Mouse (Mus musculus) mouse trophoblast stem cell (cell line): ENCODE measurements around the gene Tmprss9.

Experiments
- in situ Hi-C, 2 experiments: fragments of 300-500 bp; cut with MseI, MboI; formaldehyde crosslinking; loops; 2 replicates in 1 of 2; 3 replicates in 1 of 2; pipeline ENCODE4 v1.15.1; 2025

Tmprss9 gene

GRCm38 (mm10) chr10:80880901-80881300 lies 9.3 kb downstream of the Tmprss9 start:
- in situ Hi-C loops: loop anchor here in 1 of 2 experiments (5.0 kb wide), 1 partner anchor 59 kb away; no protein-coding TSS in a partner anchor

DNA sequence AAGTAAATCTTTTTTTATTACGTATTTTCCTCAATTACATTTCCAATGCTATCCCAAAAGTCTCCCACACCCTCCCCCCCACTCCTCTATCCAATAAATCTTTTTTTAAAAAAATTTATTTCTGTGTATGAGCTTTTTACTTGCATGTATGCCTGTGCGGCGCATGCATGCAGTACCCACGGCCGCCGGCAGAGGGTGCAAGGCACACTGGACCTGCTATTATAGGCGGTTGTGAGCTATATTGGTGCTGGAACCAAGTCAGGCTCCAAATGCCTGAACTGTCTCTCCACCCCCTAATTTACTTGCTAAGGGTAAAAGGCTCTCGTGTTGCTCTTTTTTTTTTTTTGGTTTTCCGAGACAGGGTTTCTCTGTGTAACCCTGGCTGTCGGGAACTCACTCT lies 9.7 kb downstream of the Tmprss9 start:
- in situ Hi-C loops: loop anchor here in 1 of 2 experiments (5.0 kb wide), 1 partner anchor 59 kb away; no protein-coding TSS in a partner anchor

GRCm38 (mm10) chr10:80887181-80887580 lies 15.5 kb downstream of the Tmprss9 start:
- in situ Hi-C loops: no loop called here

DNA sequence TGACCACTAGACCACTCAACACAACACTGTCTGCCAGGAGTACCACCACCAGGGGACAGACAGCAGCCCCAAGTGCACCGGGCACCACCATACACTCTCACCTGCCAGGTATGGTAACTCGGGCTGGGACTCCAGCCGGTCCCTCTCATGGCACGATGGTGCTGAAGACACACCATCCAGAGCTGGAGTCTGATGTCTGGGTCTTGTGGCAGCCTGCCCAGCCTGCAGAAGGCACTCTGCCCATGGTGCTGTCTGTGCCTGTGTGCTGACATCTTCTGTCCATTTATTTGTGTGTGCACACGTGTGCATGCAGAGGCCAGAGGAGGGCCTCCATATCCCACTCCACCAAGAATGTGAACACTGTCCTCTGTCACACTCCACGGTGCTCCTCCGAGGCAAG lies 23.5 kb downstream of the Tmprss9 start:
- in situ Hi-C loops: no loop called here

DNA sequence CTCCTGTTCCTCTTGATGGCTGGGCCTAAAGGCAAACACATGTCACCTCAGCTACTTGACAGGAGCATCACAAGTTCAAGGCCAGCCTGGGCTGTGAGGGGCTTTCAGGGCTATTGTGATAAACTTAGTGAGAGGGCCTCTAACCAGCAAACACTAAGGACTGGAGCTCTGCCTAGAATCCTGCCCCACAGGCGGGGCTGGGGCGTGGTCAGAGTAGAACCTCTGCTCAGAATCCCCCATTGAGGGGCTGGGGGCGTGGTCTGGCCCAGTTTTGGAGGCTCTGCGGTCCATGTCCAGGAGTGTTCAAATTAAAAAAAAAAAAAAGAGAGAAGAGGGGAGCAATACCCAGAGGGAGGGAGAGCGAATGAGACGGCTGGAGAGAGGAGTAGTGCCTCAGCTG lies 24.0 kb downstream of the Tmprss9 start:
- in situ Hi-C loops: no loop called here

GRCm38 (mm10) chr10:80896581-80897485 lies 25.2 kb downstream of the Tmprss9 start:
- in situ Hi-C loops: no loop called here

GRCm38 (mm10) chr10:80897861-80898510 lies 26.3 kb downstream of the Tmprss9 start:
- in situ Hi-C loops: no loop called here

GRCm38 (mm10) chr10:80899074-80899473 lies 27.4 kb downstream of the Tmprss9 start:
- in situ Hi-C loops: no loop called here

DNA sequence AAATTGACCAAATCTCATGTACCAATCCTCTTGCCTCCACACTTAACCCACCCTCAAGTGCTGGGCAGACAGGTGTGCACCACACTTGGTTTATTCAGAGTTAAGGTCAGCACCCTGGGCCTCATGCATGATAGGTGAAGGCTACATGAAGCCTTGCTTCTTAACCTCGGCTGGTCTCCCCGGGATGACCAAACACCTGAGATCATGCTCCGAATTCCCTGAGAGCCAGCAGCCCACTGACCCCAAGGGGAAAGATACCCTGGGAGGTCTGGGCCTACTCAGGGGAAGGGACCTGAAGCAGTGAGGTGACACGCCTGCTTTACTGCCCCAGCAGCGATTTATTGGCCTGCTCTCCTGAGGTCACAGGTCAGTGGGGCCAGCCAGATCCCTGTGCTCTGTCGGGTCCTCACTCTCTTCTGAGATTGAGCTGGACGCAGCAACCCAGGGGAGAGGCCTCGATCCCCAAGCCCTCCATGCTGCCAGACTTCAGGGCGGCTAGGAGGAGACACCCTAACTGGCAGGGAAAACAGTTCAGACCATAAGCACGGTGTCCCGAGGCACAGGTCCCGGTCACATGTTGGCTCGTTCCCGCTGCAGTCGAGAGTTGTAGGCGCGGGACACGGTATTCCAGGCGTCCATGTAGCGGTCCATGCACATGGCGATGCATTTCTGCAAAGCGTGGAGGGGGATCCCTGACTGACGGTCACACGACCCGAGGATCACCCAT lies 28.1 kb downstream of the Tmprss9 start:
- in situ Hi-C loops: no loop called here

- in situ Hi-C loops: no loop called here
Measured at GRCm38 (mm10) chr10:80900318-80901247, 28.9 kb downstream of the Tmprss9 start, which contains the start of gene Timm13. TSS of gene Timm13 (minus strand) at chr10:80900969.

DNA sequence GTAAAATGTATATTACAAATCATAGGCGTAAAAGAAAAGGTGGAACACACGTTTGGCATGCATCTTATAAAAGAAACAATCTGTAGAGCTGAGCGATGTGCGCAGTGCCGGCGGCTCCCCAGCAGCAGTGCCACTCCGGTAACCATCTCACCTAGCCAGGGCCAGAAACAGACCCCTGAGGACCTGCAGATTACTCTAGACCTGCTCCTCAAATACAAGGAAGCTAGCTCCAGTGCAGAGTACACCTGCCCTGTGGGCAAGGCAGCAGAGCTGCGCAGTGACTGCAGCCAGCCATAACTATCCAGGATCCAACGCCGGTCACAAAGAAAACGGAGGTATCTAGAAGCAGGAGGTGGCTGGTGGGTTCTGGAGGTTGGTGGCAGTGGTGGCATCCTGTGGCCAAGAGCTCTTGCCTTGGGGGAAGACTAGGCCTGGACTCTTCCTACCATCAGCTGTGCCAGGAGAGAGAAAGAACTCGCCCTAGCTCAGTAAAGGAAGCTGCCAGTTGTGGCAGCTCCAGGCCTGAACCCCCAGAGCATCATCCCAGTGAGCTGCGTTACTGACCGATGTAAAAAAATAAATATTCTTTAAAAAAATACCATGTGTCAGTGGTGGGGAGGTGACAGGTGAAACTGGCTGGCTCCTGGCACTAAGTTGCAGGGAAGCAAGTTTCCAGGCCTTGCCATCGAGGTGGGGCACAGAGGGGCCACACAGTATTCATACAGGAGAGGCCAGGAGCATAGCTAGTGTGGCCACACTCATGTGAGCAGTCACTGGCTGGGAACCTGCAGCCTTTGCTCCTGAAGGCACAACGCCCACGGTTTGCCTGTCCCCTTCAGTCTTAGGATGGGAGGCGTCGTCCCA lies 30.0 kb downstream of the Tmprss9 start:
- in situ Hi-C loops: no loop called here

DNA sequence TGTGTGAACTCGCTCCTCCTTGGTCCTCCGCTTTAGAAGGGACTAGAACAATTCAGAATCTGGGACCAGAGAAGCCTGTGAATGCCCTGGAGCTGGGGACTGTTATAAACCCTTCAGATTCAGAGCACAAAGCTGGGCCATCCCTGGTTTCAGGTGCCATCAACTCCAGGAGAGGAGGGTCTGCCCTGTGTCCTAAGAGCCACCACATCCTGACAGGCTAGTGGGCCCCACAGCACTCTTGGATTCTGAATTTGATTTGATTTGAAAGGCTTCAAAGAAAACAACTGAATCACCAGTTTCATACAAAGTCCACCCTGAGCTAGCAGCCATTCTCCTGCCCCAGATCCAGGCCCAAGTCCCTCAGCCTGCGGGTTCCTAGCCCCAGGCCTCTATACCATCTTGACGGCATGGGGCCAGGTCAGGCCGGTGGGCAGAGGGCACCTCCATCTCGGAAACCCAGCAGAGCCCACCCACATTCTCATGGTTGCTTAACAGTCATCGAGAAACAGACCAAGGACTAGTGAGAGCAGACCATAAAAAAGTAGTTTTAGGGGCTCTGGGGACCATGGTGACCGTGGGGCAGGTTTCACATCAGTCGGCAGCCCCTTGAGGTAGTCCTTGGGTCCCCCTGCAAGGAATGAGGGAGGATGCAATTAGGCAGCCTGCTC lies 30.8 kb downstream of the Tmprss9 start:
- in situ Hi-C loops: no loop called here

DNA sequence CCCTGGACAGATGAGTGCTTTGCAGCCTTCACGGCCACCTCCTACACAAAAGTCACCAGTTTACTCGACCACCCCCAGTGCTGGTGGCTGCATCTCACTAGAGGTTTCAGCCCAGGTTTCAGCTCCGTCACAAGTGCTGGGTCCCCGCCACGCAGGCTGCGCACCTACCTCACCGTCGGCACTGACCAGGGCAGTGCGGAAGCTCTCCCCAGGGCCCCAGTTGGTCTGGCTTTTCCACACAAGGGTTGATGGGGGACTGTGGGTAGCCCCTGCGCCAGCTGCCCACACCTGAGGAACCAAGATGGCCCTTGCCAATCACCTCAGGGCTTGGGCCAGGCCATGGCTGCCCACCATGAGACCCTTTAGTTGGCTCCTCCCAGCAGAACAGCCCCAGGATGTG lies 31.6 kb downstream of the Tmprss9 start:
- in situ Hi-C loops: no loop called here

DNA sequence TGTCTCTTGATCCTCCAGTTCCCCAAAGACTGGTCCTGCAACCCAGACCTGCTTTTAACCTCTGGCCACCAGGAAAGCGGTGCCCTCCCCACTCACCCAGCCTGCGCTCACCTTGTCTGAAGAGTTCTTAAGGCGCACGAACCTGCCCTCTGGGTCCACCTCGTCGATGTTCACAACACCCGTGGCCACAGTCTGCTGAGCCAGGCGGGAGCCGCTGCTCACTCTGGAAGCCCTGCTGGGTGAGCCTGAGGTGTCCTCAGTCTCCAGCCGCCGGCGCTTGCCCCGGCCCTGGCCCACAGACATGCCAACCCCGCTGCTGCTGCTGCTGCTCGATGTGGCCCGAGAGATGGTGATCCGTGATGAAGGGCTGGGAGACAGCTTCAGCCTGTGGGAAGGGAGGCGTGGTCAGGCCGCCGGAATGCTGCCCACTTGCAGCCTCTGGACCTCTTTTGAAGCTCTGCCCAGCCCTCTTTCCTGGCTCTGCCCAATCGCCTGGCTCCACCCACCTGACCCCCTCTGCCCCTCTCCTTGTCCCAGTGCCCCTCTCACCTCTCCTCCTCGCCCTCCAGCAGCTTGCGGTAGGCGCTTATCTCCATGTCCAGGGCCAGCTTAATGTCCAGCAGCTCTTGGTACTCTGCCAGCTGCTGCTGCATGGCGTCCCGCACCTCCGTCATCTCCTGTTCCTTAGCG lies 32.5 kb downstream of the Tmprss9 start:
- in situ Hi-C loops: no loop called here

GRCm38 (mm10) chr10:80904709-80905108 lies 33.1 kb downstream of the Tmprss9 start:
- in situ Hi-C loops: no loop called here

DNA sequence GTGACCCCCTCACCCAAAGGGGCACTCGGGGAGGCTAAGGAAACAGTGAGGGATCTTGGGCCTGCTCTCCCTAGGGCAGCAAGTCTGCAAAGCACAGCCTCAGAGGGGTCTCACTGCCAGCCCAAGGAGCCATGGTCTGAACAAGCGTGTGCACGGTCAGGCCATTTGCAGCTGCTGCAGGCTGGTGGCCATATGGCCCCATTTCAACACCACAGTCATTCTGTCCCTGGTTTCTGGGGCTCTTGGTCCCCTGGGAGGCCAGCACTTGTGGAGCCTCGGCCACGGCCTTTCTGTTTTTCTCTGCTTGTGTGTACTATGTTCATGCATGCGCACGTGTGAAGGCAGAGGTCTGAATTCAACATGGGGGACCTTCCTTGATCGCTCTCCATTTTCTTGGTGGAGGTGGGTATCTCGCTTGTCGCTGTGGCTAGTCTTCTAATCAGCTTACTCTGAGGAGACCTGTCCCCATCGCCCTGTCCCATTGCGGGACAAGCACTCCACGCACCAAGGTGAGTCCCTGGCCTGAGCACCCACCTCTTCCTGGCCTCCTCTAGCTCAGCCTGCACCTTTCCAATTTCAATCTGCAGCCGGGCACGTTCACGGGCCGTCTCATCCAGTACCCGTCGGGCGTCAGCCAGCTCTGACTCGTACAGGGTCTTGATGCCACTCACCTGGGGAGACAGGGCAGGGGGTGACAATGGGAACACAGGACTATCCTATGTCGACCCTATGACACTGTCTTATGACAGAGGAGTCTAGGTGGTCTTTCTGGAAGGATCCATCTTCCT lies 37.9 kb downstream of the Tmprss9 start:
- in situ Hi-C loops: no loop called here

- in situ Hi-C loops: no loop called here
Measured at GRCm38 (mm10) chr10:80911354-80911753, 39.7 kb downstream of the Tmprss9 start.

DNA sequence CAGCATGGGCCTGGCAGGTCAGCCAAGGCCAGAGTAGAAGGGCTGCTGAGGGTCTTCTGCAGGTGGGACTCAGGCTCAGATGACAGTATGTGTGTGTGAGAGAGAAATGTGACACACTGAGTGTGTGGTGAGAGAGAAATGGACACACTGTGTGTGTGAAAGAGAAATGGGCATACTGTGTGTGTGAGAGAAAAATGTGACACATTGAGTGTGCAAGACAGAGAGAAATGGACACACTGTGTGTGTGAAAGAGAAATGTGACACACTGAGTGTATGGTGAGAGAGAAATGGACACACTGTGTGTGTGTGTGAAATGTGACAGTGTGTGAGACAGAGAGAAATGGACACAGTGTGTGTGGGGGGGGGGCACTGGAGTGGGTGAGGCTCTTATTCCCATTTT lies 40.2 kb downstream of the Tmprss9 start:
- in situ Hi-C loops: no loop called here
